Mouse (Mus musculus) kidney, adult 2 months (tissue): ENCODE results near the gene Pa2g4.
"Not testable (repeated sequence)": the region's sequence is repeated elsewhere in the genome, so short reads cannot be mapped to it uniquely, and the experiment has no call there.

Experiments
- CTCF ChIP-seq: fragments of 200-500 bp; conservative IDR thresholded peaks from 2 replicates; pipeline ENCODE4 v1.5.1; 2011; ENCODE audit warnings: low read depth, mild to moderate bottlenecking, control low read depth, low read length, moderate library complexity, mixed read lengths; ENCODE audit not compliant: insufficient read depth, insufficient read length
- POLR2A ChIP-seq: fragments of 200-500 bp; IDR thresholded peaks from one replicate; pipeline ENCODE4 v1.6.1; 2011; ENCODE audit warnings: low read depth, low read length, control low read depth

DNA sequence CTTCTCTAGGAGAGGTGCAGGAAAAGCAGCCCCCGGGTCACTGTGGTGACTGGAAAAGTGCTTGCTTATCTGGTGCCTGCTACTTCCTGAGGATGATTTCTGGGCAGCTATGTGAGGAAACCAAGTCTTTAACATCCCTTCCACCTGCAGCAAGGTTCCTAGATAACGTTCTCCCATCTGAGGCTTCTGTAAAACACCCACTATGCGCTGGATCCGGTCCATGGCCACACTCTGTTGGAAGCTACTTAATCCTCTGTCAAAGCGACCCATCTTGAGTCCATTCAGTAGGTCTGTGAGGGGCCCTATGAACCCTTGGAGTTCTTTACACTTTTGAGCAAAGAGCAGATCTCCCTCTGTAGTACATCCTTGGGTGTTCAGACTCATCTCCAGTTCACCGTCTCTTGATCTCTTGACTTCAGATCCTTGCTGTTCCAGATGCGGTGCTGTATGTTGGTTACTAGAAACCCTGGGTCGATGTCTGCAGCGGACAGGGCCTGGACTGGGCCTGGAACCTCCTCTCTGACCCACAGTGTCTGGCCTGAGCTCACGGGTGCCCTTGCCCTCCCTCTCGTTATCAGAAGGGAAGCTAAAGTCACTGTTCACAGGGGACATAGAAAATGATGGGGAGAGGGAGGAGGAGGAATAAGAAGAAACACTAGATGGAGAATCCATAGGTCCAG is 15.5 kb downstream of the Pa2g4 start:
- not testable (repeated sequence) for TF ChIP-seq POLR2A, CTCF
